Mouse (Mus musculus): ENCODE measurements at regions not wholly inside any gene's neighbourhood (a gene's known extent, or its start where the extent isn't known, plus 50 kb on each side); places are given as distances from the start of the nearest gene placed in this dataset.

- Histone ChIP-seq H3K9me3 (ENCODE audit: control insufficient read depth, low read depth, low read length) (no peaks in the 10 kb centered on the region), H3K4me3 (ENCODE audit: low read depth, low read length) (no peak overlapping the region), H3K9ac (replicated peaks; ENCODE audit: low read depth, low read length) (no peak overlapping the region), H3K4me1 (ENCODE audit: control insufficient read depth, insufficient read depth, low read length) (no peaks in the 10 kb centered on the region), H3K27me3 (ENCODE audit: control insufficient read depth, insufficient read depth, low read length) (no peaks in the 10 kb centered on the region), H3K36me3 (ENCODE audit: control insufficient read depth, insufficient read depth, low read length) (no peaks in the 10 kb centered on the region), H3K27ac (ENCODE audit: low read length) (no peak overlapping the region), H3K4me2 (replicated peaks; ENCODE audit: low read depth, low read length) (no peak overlapping the region)
- ATAC-seq (ENCODE audit: insufficient number of reproducible peaks, insufficient read depth, low FRiP score, low read depth) = no peak
- WGBS = 76% methylated on average over 7 of the region's 7 CpGs
Observed at GRCm38 (mm10) chr3:143078310-143078709, 196.5 kb upstream of the Pkn2 start.

DNA sequence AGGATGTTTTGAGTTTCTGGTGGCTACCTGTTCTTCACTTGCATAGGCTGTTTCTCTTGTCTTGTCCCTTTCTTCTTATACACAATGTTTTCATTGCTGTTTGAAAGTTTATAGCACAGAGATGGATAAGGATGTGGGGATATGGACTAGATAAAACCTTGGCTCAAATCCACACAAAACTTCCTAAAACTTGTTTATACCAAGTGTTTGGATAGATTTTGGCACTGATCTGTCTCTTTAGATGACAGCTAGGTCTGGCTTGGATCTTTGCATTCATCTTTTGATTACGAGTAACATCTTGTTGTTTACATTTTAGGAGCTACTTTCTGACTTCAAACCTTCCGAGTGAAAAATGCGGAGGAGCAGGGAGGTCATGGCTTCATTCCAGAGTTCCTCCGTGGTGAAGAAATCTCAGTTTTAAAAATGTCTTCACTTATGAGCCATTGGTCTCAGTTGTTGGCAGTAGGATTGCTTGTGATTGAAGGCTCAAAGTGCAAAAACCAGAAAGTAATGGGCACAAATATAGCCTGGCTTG lies 190.1 kb upstream of the Pkn2 start:
- Histone ChIP-seq H3K27me3 (ENCODE audit: control insufficient read depth, insufficient read depth, low read length) (no peaks in the 10 kb centered on the region), H3K4me1 (ENCODE audit: control insufficient read depth, insufficient read depth, low read length) (no peaks in the 10 kb centered on the region), H3K9ac (replicated peaks; ENCODE audit: low read depth, low read length) (no peak overlapping the region), H3K4me2 (replicated peaks; ENCODE audit: low read depth, low read length) (no peak overlapping the region), H3K27ac (ENCODE audit: low read length) (no peak overlapping the region), H3K36me3 (ENCODE audit: control insufficient read depth, insufficient read depth, low read length) (no peaks in the 10 kb centered on the region), H3K9me3 (ENCODE audit: control insufficient read depth, low read depth, low read length) (no peaks in the 10 kb centered on the region), H3K4me3 (ENCODE audit: low read depth, low read length) (no peak overlapping the region)
- no peak for ATAC-seq (ENCODE audit: insufficient number of reproducible peaks, insufficient read depth, low FRiP score, low read depth)
- WGBS = 36% methylated on average over 4 of the region's 4 CpGs

DNA sequence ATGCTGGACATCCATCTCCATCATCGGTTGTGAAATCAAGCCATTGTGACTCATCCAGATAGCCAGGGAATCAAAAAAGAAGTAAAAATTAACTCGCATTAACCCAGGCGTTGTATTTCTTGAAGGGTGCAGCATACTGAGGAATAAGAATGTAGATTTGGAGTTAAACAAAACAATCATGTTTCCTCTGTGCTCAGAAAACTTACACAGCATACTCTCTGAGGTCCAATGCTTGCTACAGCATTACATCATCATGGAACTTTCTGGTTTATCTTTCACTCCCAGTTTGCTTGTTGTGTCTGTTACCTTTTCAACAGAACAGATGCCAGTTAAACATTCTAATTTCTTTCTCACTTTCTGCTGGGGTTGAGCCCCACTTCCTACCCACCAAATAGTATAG lies 173.1 kb upstream of the Pkn2 start:
- Histone ChIP-seq H3K9me3 (ENCODE audit: control insufficient read depth, low read depth, low read length) (no peaks in the 10 kb centered on the region), H3K4me3 (ENCODE audit: low read depth, low read length) (no peak overlapping the region), H3K4me1 (ENCODE audit: control insufficient read depth, insufficient read depth, low read length) (no peaks in the 10 kb centered on the region), H3K36me3 (ENCODE audit: control insufficient read depth, insufficient read depth, low read length) (no peaks in the 10 kb centered on the region), H3K27ac (ENCODE audit: low read length) (no peak overlapping the region), H3K9ac (replicated peaks; ENCODE audit: low read depth, low read length) (no peak overlapping the region), H3K27me3 (ENCODE audit: control insufficient read depth, insufficient read depth, low read length) (no peaks in the 10 kb centered on the region), H3K4me2 (replicated peaks; ENCODE audit: low read depth, low read length) (no peak overlapping the region)
- ATAC-seq (ENCODE audit: insufficient number of reproducible peaks, insufficient read depth, low FRiP score, low read depth) = no peak
- 89% methylated on average over 3 of the region's 3 CpGs for WGBS

GRCm38 (mm10) chr3:143053286-143053993 lies 171.6 kb upstream of the Pkn2 start:
- Histone ChIP-seq H3K4me1 (ENCODE audit: control insufficient read depth, insufficient read depth, low read length) (no peaks in the 10 kb centered on the region), H3K4me2 (replicated peaks; ENCODE audit: low read depth, low read length) (no peak overlapping the region), H3K27me3 (ENCODE audit: control insufficient read depth, insufficient read depth, low read length) (no peaks in the 10 kb centered on the region), H3K4me3 (ENCODE audit: low read depth, low read length) (no peak overlapping the region), H3K9ac (replicated peaks; ENCODE audit: low read depth, low read length) (no peak overlapping the region), H3K27ac (ENCODE audit: low read length) (no peak overlapping the region), H3K9me3 (ENCODE audit: control insufficient read depth, low read depth, low read length) (no peaks in the 10 kb centered on the region), H3K36me3 (ENCODE audit: control insufficient read depth, insufficient read depth, low read length) (no peaks in the 10 kb centered on the region)
- WGBS = 82% methylated on average over 11 of the region's 11 CpGs
- ATAC-seq (ENCODE audit: insufficient number of reproducible peaks, insufficient read depth, low FRiP score, low read depth) = no peak

GRCm38 (mm10) chr3:143040666-143041065 lies 158.9 kb upstream of the Pkn2 start:
- H3K9me3 ChIP-seq (ENCODE audit: control insufficient read depth, low read depth, low read length) = no peaks in the 10 kb centered on the region
- WGBS = 92% methylated on average over 3 of the region's 3 CpGs
- H3K27ac ChIP-seq (ENCODE audit: low read length) = no peak overlapping the region
- ATAC-seq (ENCODE audit: insufficient number of reproducible peaks, insufficient read depth, low FRiP score, low read depth) = no peak
- H3K4me1 ChIP-seq (ENCODE audit: control insufficient read depth, insufficient read depth, low read length) = no peaks in the 10 kb centered on the region
- no peak overlapping the region for H3K4me2 ChIP-seq (replicated peaks; ENCODE audit: low read depth, low read length)
- no peaks in the 10 kb centered on the region for H3K36me3 ChIP-seq (ENCODE audit: control insufficient read depth, insufficient read depth, low read length)
- no peak overlapping the region for H3K9ac ChIP-seq (replicated peaks; ENCODE audit: low read depth, low read length)
- no peaks in the 10 kb centered on the region for H3K27me3 ChIP-seq (ENCODE audit: control insufficient read depth, insufficient read depth, low read length)
- H3K4me3 ChIP-seq (ENCODE audit: low read depth, low read length) = no peak overlapping the region

GRCm38 (mm10) chr3:143036108-143036507 lies 154.3 kb upstream of the Pkn2 start:
- no peak overlapping the region for H3K27ac ChIP-seq (ENCODE audit: low read length)
- no peaks in the 10 kb centered on the region for H3K27me3 ChIP-seq (ENCODE audit: control insufficient read depth, insufficient read depth, low read length)

DNA sequence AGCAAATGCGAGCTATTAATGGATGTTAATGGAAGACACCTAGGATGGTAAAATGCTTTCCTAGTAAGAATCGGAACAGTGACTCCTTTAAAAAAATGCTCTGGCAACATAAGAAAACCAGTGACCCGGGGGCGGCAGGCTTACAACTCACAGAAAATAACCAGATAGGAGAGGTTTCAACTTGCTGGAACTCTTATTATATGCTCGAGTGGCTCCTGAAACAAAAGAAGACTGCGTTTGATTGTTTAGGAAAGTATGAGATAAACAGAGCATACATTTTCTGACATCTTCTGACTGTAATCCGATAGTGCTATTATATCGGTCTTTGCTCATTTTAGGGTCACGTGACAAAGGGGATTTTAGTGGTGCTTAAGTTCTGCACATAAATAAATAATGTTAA lies 152.8 kb upstream of the Pkn2 start:
- no peaks in the 10 kb centered on the region for H3K36me3 ChIP-seq (ENCODE audit: control insufficient read depth, insufficient read depth, low read length)
- H3K9me3 ChIP-seq (ENCODE audit: control insufficient read depth, low read depth, low read length) = no peaks in the 10 kb centered on the region
- no peak overlapping the region for H3K9ac ChIP-seq (replicated peaks; ENCODE audit: low read depth, low read length)
- H3K4me1 ChIP-seq (ENCODE audit: control insufficient read depth, insufficient read depth, low read length) = no peaks in the 10 kb centered on the region
- H3K27me3 ChIP-seq (ENCODE audit: control insufficient read depth, insufficient read depth, low read length) = no peaks in the 10 kb centered on the region
- ATAC-seq (ENCODE audit: insufficient number of reproducible peaks, insufficient read depth, low FRiP score, low read depth) = no peak
- H3K4me3 ChIP-seq (ENCODE audit: low read depth, low read length) = no peak overlapping the region
- 30% methylated on average over 9 of the region's 9 CpGs for WGBS
- H3K27ac ChIP-seq (ENCODE audit: low read length) = peak overlapping the region; percentile 39; the same call in 1 of the 2 replicates
- peak overlapping the region; percentile 22; the same call in 1 of the 2 replicates for H3K4me2 ChIP-seq (replicated peaks; ENCODE audit: low read depth, low read length)

More at GRCm38 (mm10) chr3:143036108-143036507, 154.3 kb upstream of the Pkn2 start:
- Histone ChIP-seq H3K9ac (replicated peaks; ENCODE audit: low read depth, low read length) (no peak overlapping the region), H3K9me3 (ENCODE audit: control insufficient read depth, low read depth, low read length) (no peaks in the 10 kb centered on the region), H3K4me1 (ENCODE audit: control insufficient read depth, insufficient read depth, low read length) (no peaks in the 10 kb centered on the region), H3K4me2 (replicated peaks; ENCODE audit: low read depth, low read length) (no peak overlapping the region), H3K36me3 (ENCODE audit: control insufficient read depth, insufficient read depth, low read length) (no peaks in the 10 kb centered on the region), H3K4me3 (ENCODE audit: low read depth, low read length) (no peak overlapping the region)
- no peak for ATAC-seq (ENCODE audit: insufficient number of reproducible peaks, insufficient read depth, low FRiP score, low read depth)
- WGBS = 62% methylated on average over 1 of the region's 1 CpGs

DNA sequence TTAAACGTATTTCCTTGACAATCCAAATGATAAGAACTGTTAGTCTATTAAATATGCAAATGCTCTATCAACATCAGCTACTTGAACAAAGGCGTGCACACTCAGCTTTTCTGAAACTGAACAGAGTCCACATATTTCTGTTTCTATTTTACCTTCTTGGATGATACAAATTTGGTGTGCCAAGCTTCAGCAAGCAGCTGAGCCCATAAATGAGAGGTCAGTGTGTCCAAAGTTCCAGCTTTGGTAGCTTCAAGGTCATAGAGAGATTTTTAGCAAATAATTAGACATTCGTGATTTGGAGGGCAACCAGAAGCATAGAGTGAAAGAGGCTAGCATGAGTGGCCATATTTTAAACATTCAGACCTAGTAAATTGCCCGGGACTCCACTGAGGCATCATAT lies 140.7 kb upstream of the Pkn2 start:
- Histone ChIP-seq H3K9me3 (ENCODE audit: control insufficient read depth, low read depth, low read length) (no peaks in the 10 kb centered on the region), H3K4me2 (replicated peaks; ENCODE audit: low read depth, low read length) (no peak overlapping the region), H3K27ac (ENCODE audit: low read length) (no peak overlapping the region), H3K27me3 (ENCODE audit: control insufficient read depth, insufficient read depth, low read length) (no peaks in the 10 kb centered on the region), H3K4me3 (ENCODE audit: low read depth, low read length) (no peak overlapping the region), H3K4me1 (ENCODE audit: control insufficient read depth, insufficient read depth, low read length) (no peaks in the 10 kb centered on the region), H3K36me3 (ENCODE audit: control insufficient read depth, insufficient read depth, low read length) (no peaks in the 10 kb centered on the region), H3K9ac (replicated peaks; ENCODE audit: low read depth, low read length) (no peak overlapping the region)
- no peak for ATAC-seq (ENCODE audit: insufficient number of reproducible peaks, insufficient read depth, low FRiP score, low read depth)
- 70% methylated on average over 4 of the region's 4 CpGs for WGBS

All from stomach, embryonic 14.5 days (tissue).